Mouse (Mus musculus): ENCODE data around the gene Cstf1. TPM values are rescaled to one million over a fixed set of nuclear protein-coding genes. Genes with fewer than 3 reads are reported as not detected.
A peak's percentile ranks its signal among the peaks of the same experiment; 100 is the strongest.

Gene Cstf1
- polyA plus RNA-seq, 1 experiment from 2014 or later: 30.5 TPM

- Histone ChIP-seq H3K27me3 (no peaks in the 10 kb centered on the region), H3K9ac (replicated peaks) (no peak overlapping the region), H3K4me1 (replicated peaks) (no peaks in the 10 kb centered on the region; the same call in 1 of the 2 replicates), H3K27ac (no peak overlapping the region), H3K9me3 (no peaks in the 10 kb centered on the region), H3K36me3 (no peaks in the 10 kb centered on the region), H3K4me2 (replicated peaks) (no peak overlapping the region), H3K4me3 (replicated peaks) (no peak overlapping the region)
- 46% methylated on average over 9 of the region's 9 CpGs for WGBS
- ATAC-seq: 0 out of 2 replicates have a peak, but pooled peaks have one; percentile 24
Measured at GRCm38 (mm10) chr2:172399901-172400300, 29.4 kb downstream of the Cstf1 start.

GRCm38 (mm10) chr2:172401116-172401825 is 30.8 kb downstream of the Cstf1 start:
- no peak overlapping the region for H3K27ac ChIP-seq

GRCm38 (mm10) chr2:172404239-172404638 is 33.8 kb downstream of the Cstf1 start:
- Histone ChIP-seq H3K27me3 (no peaks in the 10 kb centered on the region), H3K9me3 (no peaks in the 10 kb centered on the region), H3K4me2 (replicated peaks) (no peak overlapping the region), H3K36me3 (no peaks in the 10 kb centered on the region), H3K9ac (replicated peaks) (no peak overlapping the region), H3K4me1 (replicated peaks) (no peaks in the 10 kb centered on the region), H3K27ac (no peak overlapping the region), H3K4me3 (replicated peaks) (no peak overlapping the region)
- WGBS: 63% methylated on average over 7 of the region's 7 CpGs
- no peak for ATAC-seq

More at GRCm38 (mm10) chr2:172401116-172401825, 30.8 kb downstream of the Cstf1 start:
- H3K4me2 ChIP-seq (replicated peaks): no peak overlapping the region
- H3K27me3 ChIP-seq: no peaks in the 10 kb centered on the region
- no peaks in the 10 kb centered on the region for H3K36me3 ChIP-seq
- no peak for ATAC-seq
- H3K4me1 ChIP-seq (replicated peaks): no peaks in the 10 kb centered on the region
- no peaks in the 10 kb centered on the region for H3K9me3 ChIP-seq
- H3K9ac ChIP-seq (replicated peaks): no peak overlapping the region
- 76% methylated on average over 13 of the region's 13 CpGs for WGBS
- no peak overlapping the region for H3K4me3 ChIP-seq (replicated peaks)

GRCm38 (mm10) chr2:172405011-172405410 is 34.5 kb downstream of the Cstf1 start:
- WGBS: 75% methylated on average over 3 of the region's 3 CpGs
- Histone ChIP-seq H3K36me3 (no peaks in the 10 kb centered on the region), H3K27ac (no peak overlapping the region), H3K9ac (replicated peaks) (no peak overlapping the region), H3K9me3 (no peaks in the 10 kb centered on the region), H3K4me3 (replicated peaks) (no peak overlapping the region), H3K27me3 (no peaks in the 10 kb centered on the region), H3K4me1 (replicated peaks) (no peaks in the 10 kb centered on the region), H3K4me2 (replicated peaks) (no peak overlapping the region)
- no peak for ATAC-seq

GRCm38 (mm10) chr2:172406173-172406572 is 35.7 kb downstream of the Cstf1 start:
- WGBS: 87% methylated on average over 4 of the region's 4 CpGs
- Histone ChIP-seq H3K27me3 (no peaks in the 10 kb centered on the region), H3K4me2 (replicated peaks) (no peak overlapping the region), H3K4me3 (replicated peaks) (no peak overlapping the region), H3K36me3 (no peaks in the 10 kb centered on the region), H3K27ac (no peak overlapping the region), H3K9me3 (no peaks in the 10 kb centered on the region), H3K9ac (replicated peaks) (no peak overlapping the region), H3K4me1 (replicated peaks) (no peaks in the 10 kb centered on the region)
- ATAC-seq: no peak

- ATAC-seq: no peak
- no peaks in the 10 kb centered on the region for H3K27me3 ChIP-seq
- WGBS: 78% methylated on average over 2 of the region's 2 CpGs
- peaks cover 2% of the 10 kb centered on the region; the same call in 1 of the 2 replicates for H3K4me1 ChIP-seq (replicated peaks)
- no peak overlapping the region for H3K27ac ChIP-seq
- no peaks in the 10 kb centered on the region for H3K36me3 ChIP-seq
- H3K4me3 ChIP-seq (replicated peaks): no peak overlapping the region
- no peak overlapping the region for H3K4me2 ChIP-seq (replicated peaks)
- H3K9me3 ChIP-seq: no peaks in the 10 kb centered on the region
- no peak overlapping the region for H3K9ac ChIP-seq (replicated peaks)
Measured at GRCm38 (mm10) chr2:172407499-172407898, 37.0 kb downstream of the Cstf1 start.

- H3K4me1 ChIP-seq (replicated peaks): peaks cover 8% of the 10 kb centered on the region; the same call in 1 of the 2 replicates
Measured at GRCm38 (mm10) chr2:172410686-172411085, 40.2 kb downstream of the Cstf1 start.

GRCm38 (mm10) chr2:172411091-172411490 is 40.6 kb downstream of the Cstf1 start:
- 82% methylated on average over 11 of the region's 11 CpGs for WGBS

More at GRCm38 (mm10) chr2:172410686-172411085, 40.2 kb downstream of the Cstf1 start:
- H3K9ac ChIP-seq (replicated peaks): no peak overlapping the region
- H3K4me3 ChIP-seq (replicated peaks): no peak overlapping the region
- H3K27me3 ChIP-seq: no peaks in the 10 kb centered on the region
- 90% methylated on average over 2 of the region's 2 CpGs for WGBS
- ATAC-seq: no peak
- no peaks in the 10 kb centered on the region for H3K36me3 ChIP-seq
- H3K27ac ChIP-seq: no peak overlapping the region
- H3K9me3 ChIP-seq: no peaks in the 10 kb centered on the region
- no peak overlapping the region for H3K4me2 ChIP-seq (replicated peaks)

GRCm38 (mm10) chr2:172412454-172412853 is 42.0 kb downstream of the Cstf1 start:
- peaks cover 8% of the 10 kb centered on the region; the same call in 1 of the 2 replicates for H3K4me1 ChIP-seq (replicated peaks)
- H3K27ac ChIP-seq: no peak overlapping the region
- H3K4me3 ChIP-seq (replicated peaks): no peak overlapping the region
- no peaks in the 10 kb centered on the region for H3K36me3 ChIP-seq
- no peak overlapping the region for H3K4me2 ChIP-seq (replicated peaks)
- H3K9me3 ChIP-seq: no peaks in the 10 kb centered on the region
- H3K27me3 ChIP-seq: no peaks in the 10 kb centered on the region
- no peak overlapping the region for H3K9ac ChIP-seq (replicated peaks)
- WGBS: 8% methylated on average over 9 of the region's 9 CpGs
- no peak for ATAC-seq

More at GRCm38 (mm10) chr2:172411091-172411490, 40.6 kb downstream of the Cstf1 start:
- ATAC-seq: no peak
- no peaks in the 10 kb centered on the region for H3K9me3 ChIP-seq
- H3K27me3 ChIP-seq: no peaks in the 10 kb centered on the region
- H3K36me3 ChIP-seq: no peaks in the 10 kb centered on the region
- H3K4me3 ChIP-seq (replicated peaks): no peak overlapping the region
- no peak overlapping the region for H3K27ac ChIP-seq
- H3K4me1 ChIP-seq (replicated peaks): peaks cover 8% of the 10 kb centered on the region; the same call in 1 of the 2 replicates
- H3K9ac ChIP-seq (replicated peaks): no peak overlapping the region
- H3K4me2 ChIP-seq (replicated peaks): no peak overlapping the region

- peaks cover 8% of the 10 kb centered on the region; the same call in 1 of the 2 replicates for H3K4me1 ChIP-seq (replicated peaks)
- no peak overlapping the region for H3K27ac ChIP-seq
- no peaks in the 10 kb centered on the region for H3K36me3 ChIP-seq
- H3K4me2 ChIP-seq (replicated peaks): no peak overlapping the region
- no peak overlapping the region for H3K4me3 ChIP-seq (replicated peaks)
- 29% methylated on average over 4 of the region's 4 CpGs for WGBS
- no peaks in the 10 kb centered on the region for H3K9me3 ChIP-seq
- no peaks in the 10 kb centered on the region for H3K27me3 ChIP-seq
- H3K9ac ChIP-seq (replicated peaks): no peak overlapping the region
- ATAC-seq: no peak
Measured at GRCm38 (mm10) chr2:172413273-172413672, 42.8 kb downstream of the Cstf1 start.

- no peak overlapping the region for H3K27ac ChIP-seq
- ATAC-seq: no peak
- WGBS: 47% methylated on average over 5 of the region's 5 CpGs
- H3K4me3 ChIP-seq (replicated peaks): no peak overlapping the region
- H3K9ac ChIP-seq (replicated peaks): no peak overlapping the region
- H3K27me3 ChIP-seq: no peaks in the 10 kb centered on the region
- H3K36me3 ChIP-seq: no peaks in the 10 kb centered on the region
- peaks cover 8% of the 10 kb centered on the region; the same call in 1 of the 2 replicates for H3K4me1 ChIP-seq (replicated peaks)
- no peaks in the 10 kb centered on the region for H3K9me3 ChIP-seq
- no peak overlapping the region for H3K4me2 ChIP-seq (replicated peaks)
Measured at GRCm38 (mm10) chr2:172413894-172414293, 43.4 kb downstream of the Cstf1 start.

- Histone ChIP-seq H3K4me3 (replicated peaks) (no peak overlapping the region), H3K27ac (no peak overlapping the region), H3K9me3 (no peaks in the 10 kb centered on the region), H3K9ac (replicated peaks) (no peak overlapping the region), H3K27me3 (no peaks in the 10 kb centered on the region), H3K4me2 (replicated peaks) (no peak overlapping the region), H3K36me3 (no peaks in the 10 kb centered on the region), H3K4me1 (replicated peaks) (peaks cover 8% of the 10 kb centered on the region; the same call in 1 of the 2 replicates)
- no peak for ATAC-seq
- WGBS: 63% methylated on average over 12 of the region's 12 CpGs
Measured at GRCm38 (mm10) chr2:172416218-172416617, 45.7 kb downstream of the Cstf1 start.
